Mouse (Mus musculus): Measurements from ENCODE around the gene Cx3cr1.
A peak's percentile ranks its signal among the peaks of the same experiment; 100 is the strongest.

DNA sequence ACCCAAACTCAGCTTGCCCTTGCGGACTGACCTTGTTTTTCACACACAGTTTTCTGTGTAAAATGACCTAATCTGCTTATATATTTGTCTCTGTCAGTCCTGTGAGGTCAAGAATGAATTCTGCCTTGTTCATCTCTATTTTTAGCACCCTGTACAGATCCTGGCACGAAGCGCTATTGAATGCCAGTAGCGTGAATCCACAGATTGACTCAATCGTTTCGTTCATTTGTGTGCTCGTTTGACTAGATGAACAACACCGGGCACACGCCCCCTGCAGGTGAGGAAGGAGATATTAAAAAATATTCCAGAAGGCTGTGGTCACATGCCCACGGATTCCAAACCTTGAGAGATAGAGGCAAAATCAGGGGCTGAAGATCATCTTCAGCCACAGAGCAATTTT, 58.1 kb downstream of the Cx3cr1 start:
- no peak for TF ChIP-seq POLR2A (IDR thresholded peaks at IDR 0.05; ENCODE audit: low read depth, low read length)
- peak; percentile 35; the same call in 1 of the 2 replicates for TF ChIP-seq CTCF (IDR thresholded peaks at IDR 0.05; ENCODE audit: extremely low read depth, insufficient read depth, insufficient read length, insufficient replicate concordance)

All from spleen, adult 2 months (tissue).